Mouse (Mus musculus): Measurements from ENCODE around the gene Cntnap2.
A peak's percentile ranks its signal among the peaks of the same experiment; 100 is the strongest.

The Cntnap2 gene

GRCm38 (mm10) chr6:45059091-45059490 lies at the start of gene Cntnap2:
Gene Cntnap2, plus strand, starts transcription at chr6:45059357.
- DNase-seq: peak; percentile 86

- peak; percentile 48 for DNase-seq
Observed at GRCm38 (mm10) chr6:45026011-45026682, 33.0 kb upstream of the Cntnap2 start.

GRCm38 (mm10) chr6:45039454-45039853 lies 19.7 kb upstream of the Cntnap2 start:
- DNase-seq: no peak

GRCm38 (mm10) chr6:45059556-45060471 lies 657 bp downstream of the Cntnap2 start:
- DNase-seq: peak; percentile 31

GRCm38 (mm10) chr6:45062214-45062997 lies 3.2 kb downstream of the Cntnap2 start:
- no peak for DNase-seq

- no peak for DNase-seq
Observed at GRCm38 (mm10) chr6:45088304-45088703, 29.1 kb downstream of the Cntnap2 start.

GRCm38 (mm10) chr6:45113613-45114012 lies 54.5 kb downstream of the Cntnap2 start:
- no peak for DNase-seq

GRCm38 (mm10) chr6:45144882-45145281 lies 85.7 kb downstream of the Cntnap2 start:
- no peak for DNase-seq

- no peak for DNase-seq
Observed at GRCm38 (mm10) chr6:45205039-45205438, 145.9 kb downstream of the Cntnap2 start.

- DNase-seq: no peak
Observed at GRCm38 (mm10) chr6:45214330-45214729, 155.2 kb downstream of the Cntnap2 start.

GRCm38 (mm10) chr6:45229002-45229401 lies 169.8 kb downstream of the Cntnap2 start:
- DNase-seq: no peak

GRCm38 (mm10) chr6:45232571-45232970 lies 173.4 kb downstream of the Cntnap2 start:
- DNase-seq: no peak

- no peak for DNase-seq
Observed at GRCm38 (mm10) chr6:45236531-45236930, 177.4 kb downstream of the Cntnap2 start.

- no peak for DNase-seq
Observed at GRCm38 (mm10) chr6:45238117-45238516, 179.0 kb downstream of the Cntnap2 start.

- DNase-seq: no peak
Observed at GRCm38 (mm10) chr6:45241218-45241617, 182.1 kb downstream of the Cntnap2 start.

GRCm38 (mm10) chr6:45244680-45245079 lies 185.5 kb downstream of the Cntnap2 start:
- no peak for DNase-seq

- no peak for DNase-seq
Observed at GRCm38 (mm10) chr6:45258047-45258446, 198.9 kb downstream of the Cntnap2 start.

GRCm38 (mm10) chr6:45271537-45271936 lies 212.4 kb downstream of the Cntnap2 start:
- no peak for DNase-seq

GRCm38 (mm10) chr6:45273259-45273775 lies 214.2 kb downstream of the Cntnap2 start:
- DNase-seq: no peak

- no peak for DNase-seq
Observed at GRCm38 (mm10) chr6:45290154-45290553, 231.0 kb downstream of the Cntnap2 start.

- no peak for DNase-seq
Observed at GRCm38 (mm10) chr6:45317455-45317854, 258.3 kb downstream of the Cntnap2 start.

- peak; percentile 74 for DNase-seq
Observed at GRCm38 (mm10) chr6:45323505-45323904, 264.3 kb downstream of the Cntnap2 start.

- no peak for DNase-seq
Observed at GRCm38 (mm10) chr6:45327952-45328485, 268.9 kb downstream of the Cntnap2 start.
